Mouse (Mus musculus): ENCODE measurements around the gene Tgfbr3.

The Tgfbr3 gene

DNA sequence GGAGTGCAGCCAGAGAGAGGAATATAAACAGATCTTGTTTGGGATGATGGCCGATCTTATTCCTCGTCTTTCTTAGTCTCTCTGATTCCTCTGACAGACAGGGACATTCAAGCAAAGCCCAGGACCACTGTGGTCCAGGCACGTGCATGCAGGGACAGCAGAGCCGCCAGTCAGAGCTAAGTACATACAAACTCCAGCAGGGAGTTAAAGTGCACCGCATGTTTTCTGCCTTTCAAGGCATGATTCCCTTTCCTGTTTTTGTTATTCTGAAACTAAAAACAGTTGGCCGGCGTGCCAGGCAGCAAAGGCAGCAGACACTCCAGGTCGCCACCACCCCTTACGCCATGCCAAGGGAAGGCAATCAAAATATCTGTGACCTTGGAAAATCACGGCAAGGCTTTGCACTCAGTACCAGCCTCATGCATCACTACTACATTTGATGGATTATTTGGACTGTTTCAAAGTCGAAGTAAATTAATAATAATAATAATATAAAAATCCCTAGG lies 143.3 kb downstream of the Tgfbr3 start:
- DNase-seq (ENCODE audit: low spot score): no peak

DNA sequence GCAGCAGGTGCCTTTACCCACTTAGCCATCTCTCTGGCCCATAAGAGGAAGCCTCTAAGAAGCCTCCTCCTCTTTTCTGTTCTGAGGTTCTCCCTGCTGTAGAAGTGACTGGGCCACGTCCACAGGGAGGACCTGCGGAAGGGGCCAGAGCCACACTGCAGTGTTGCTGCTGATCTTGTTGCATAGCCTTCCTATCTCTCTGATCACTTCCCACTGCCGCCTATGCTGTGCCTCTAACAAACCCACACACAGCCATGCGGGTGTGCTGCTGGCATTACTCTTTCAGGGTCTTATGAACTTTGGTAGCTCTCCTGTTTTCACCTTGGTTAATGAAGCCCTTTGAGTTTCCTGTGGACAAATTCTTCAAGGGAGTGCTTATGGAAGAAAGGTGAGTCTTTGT lies 144.3 kb downstream of the Tgfbr3 start:
- DNase-seq (ENCODE audit: low spot score): no peak

- DNase-seq (ENCODE audit: low spot score): no peak
Measured at GRCm38 (mm10) chr5:107144263-107144843, 145.1 kb downstream of the Tgfbr3 start.

DNA sequence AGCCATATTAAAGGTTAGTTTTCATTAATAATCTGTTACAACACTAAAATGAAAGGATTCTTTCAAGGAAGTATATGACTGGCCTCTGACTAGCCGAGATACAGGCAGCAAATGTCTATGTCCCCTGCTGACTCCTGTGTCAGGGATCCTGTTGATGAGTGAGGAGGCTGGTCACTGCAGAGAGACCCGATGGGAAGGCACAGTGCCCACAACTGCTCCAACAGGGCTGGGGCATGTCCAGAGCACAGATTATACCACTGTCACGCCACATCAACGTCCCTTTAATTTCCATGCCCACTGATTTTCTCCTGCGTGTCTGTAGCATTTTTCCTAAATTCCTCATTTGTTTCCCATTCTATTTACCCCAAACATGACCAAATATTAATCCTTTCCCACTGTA lies 146.0 kb downstream of the Tgfbr3 start:
- no peak for DNase-seq (ENCODE audit: low spot score)

GRCm38 (mm10) chr5:107142791-107143190 lies 146.6 kb downstream of the Tgfbr3 start:
- no peak for DNase-seq (ENCODE audit: low spot score)

- no peak for DNase-seq (ENCODE audit: low spot score)
Measured at GRCm38 (mm10) chr5:107141375-107141774, 148.1 kb downstream of the Tgfbr3 start.

DNA sequence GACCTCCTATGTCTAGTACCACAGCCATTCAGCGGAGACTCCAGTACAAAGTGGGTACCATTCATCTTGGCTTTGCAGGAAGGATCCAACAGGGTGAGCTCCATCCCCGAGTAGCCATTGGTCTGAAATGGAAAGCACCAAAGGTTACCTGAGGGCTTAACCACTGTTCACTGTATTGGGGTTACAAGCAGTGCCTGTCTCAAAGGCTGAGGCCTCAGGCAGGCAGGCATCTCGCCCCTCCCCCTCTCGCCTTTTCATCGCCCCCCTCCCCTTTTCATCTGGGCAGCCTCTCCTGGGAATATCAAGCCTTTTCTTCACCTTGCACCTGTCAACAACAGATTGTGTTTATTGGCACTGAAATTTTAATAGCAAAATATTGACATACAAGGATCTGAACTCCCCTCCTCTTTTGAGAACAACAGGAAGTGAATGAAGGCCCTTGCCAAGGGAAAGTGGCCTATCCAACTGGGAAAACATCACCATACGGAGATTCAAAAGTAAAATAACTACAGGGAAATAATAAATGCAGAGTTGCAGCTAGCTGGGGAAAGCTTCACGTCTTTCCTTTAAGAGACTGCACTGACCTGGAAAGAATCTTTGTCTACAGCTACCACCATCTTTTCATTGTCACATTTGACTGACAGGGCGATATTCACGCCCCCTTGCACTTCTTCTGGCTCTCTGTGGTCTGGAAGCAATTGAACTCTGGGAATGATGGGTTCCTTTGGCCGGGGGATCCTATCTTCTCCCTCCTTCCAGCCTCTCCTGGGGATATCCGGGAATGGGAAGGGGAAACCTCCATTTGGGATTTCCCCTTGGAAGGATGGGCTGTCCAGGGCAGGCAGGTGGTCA lies 149.4 kb downstream of the Tgfbr3 start:
- DNase-seq (ENCODE audit: low spot score): no peak

DNA sequence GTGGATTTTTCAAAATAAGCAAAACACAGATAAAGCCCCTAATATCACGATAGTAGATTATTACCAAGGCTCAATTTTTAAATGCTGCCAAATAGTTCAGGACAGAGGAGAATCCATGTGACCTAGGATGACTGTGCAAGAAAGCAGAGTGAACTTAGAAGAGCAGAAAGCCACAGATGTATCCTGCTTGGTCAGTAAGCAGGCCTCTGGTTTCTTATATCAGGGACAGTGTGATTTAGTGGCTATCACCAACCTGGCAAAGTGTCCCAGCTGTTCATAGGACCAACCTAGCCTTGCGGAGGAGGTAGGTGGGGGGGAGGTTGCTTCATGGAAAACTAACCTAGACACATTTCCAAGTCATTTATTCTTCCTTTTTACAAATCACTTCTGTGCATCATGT lies 156.1 kb downstream of the Tgfbr3 start:
- no peak for DNase-seq (ENCODE audit: low spot score)

DNA sequence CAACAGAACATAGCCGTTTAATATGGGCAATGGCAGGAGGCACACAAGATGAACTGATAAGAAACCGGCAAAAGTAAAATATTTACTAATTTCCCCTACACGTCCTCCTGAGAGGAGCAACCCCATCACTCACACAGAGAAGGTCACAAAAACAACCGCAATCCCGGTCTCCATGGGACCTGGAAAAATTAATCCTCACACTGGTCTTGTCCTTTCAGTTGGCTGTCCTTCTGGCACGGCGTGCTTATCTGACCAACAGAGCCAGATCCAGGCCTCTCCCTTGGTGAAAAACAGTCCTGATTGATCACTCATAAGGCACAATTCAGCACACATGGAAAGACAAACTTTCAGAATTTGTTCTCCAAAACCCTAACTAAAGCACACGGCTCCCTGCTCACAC lies 157.2 kb downstream of the Tgfbr3 start:
- DNase-seq (ENCODE audit: low spot score): no peak

DNA sequence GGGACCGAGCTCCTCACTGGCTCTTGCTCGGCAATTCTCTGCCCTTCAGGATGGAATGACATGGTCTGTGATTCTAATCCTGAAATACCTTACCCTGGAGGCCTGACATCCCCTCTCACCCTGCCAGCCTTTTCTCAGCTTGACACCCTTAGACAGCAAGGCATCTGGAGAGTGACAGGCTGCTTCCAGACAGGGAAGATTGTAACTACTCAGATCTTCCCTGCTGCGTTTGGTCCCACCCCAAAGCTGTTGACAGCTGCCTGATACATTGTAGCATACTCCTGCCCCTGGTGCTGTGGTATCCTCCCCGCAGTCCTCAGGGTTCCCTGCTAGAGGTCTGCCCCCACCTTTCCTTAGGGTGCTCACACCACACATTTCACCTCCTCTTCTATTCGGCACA lies 160.1 kb downstream of the Tgfbr3 start:
- no peak for DNase-seq (ENCODE audit: low spot score)

DNA sequence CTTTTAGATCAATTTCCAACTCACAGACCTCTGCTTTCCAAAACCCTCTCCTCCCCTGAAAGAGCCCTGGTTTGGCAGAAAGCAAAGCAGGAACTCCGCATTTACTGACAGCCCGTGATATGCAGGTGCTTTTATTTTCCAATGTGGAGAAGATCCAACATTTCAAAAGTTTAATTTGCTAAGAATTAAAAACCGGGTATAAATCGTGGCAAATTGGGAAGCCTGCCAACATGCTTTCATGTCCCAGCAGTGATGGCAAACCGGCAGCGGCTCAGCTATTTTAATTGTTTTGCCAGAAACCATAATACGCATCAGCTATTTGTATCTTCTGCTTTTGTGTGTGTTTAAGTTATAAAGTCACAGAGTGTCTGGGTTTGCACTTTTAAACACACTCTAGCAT lies 162.9 kb downstream of the Tgfbr3 start:
- no peak for DNase-seq (ENCODE audit: low spot score)

DNA sequence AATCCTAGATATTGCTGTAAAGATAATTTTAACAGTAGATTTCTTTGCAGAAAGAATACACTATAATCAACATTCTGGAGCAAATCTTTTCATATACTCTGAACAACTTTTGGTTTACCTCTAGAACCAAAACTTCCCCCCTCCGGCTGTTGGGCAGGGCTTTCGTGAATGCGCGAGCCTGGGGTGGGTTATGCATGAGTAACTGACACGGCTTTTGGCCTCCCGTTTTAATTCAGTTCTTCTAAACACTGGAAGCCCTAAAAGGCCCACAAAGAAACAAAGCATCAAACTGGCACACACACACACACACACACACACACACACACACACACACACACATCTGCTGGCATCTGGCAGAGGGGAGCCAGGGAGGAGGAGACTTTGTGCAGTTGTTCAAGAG lies 164.3 kb downstream of the Tgfbr3 start:
- DNase-seq (ENCODE audit: low spot score): no peak

DNA sequence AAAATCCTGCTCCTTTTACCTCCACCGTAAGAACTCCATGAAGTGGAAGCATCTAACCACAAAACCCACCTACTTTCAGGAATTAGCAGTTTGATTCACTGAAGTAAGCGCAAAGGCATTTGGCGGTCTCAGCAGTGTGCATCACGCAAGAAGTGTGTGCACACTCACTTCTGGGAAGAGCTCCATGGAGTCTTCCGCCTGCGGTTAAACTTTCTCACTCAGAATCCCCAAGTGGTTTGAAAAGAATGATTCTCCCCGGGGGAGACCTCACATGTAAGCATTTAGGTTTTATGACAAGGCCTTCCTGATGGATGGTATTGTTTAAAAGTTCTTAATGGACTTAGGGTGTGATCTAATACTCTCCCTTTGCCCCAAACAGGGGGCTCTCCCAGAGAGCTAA lies 164.9 kb downstream of the Tgfbr3 start:
- no peak for DNase-seq (ENCODE audit: low spot score)

DNA sequence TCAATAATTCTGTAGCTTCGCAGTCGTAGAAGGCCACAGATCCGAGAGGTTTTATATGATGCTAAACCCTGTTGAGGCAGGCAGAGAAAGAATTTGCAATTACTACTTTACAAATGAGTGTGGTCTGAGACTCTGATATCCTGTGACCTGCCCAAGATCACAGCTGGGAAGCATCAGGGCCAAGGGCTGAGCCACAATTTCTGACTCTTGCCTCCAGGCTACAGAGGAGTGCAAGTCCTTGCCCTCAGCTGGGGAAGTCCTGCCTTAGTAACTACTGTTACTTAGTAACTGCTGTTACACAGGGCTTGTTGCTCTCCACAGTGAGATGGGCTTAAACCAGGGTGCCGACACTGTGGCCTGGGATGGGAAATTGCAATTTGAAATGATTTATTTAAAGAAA lies 166.8 kb downstream of the Tgfbr3 start:
- DNase-seq (ENCODE audit: low spot score): no peak

DNA sequence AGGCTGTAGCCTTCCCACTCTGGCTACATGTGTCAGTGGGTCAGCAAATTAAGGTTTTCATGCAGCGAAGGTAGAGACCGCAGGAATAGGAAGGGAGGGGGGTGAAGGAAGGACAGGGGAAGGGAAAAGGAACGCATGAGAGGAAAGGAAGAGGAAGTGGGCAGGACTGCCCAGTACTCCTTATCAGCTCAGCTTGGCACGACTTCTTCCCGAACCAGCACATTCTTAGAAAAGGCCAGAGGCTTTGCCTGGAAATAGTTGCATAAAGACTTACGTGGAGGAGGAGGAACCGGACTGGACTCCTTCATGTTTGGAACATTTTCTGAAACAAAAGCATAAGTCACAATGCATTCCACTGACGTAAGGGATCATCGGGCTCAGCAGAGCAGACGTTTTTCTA lies 168.3 kb downstream of the Tgfbr3 start:
- DNase-seq (ENCODE audit: low spot score): no peak

GRCm38 (mm10) chr5:107120624-107121023 lies 168.8 kb downstream of the Tgfbr3 start:
- no peak for DNase-seq (ENCODE audit: low spot score)

DNA sequence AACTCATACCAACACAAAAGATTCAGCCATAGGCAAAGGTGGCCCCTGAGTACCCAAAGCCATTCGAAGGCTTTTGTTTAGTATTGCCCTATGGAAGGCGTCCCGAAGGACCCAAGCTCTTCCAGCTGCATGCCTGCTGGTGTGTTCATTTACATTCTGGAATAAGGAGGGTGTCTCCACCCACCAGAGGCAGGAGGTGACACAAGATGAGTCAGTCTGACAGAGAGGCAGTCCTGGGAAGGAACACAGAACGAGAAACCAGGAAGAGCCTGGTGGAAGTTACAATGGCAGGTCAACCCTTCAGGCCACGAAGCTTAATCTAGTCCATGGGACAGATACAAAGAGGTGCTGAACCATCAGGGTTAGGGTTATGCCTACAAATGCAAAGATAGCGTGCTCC lies 169.5 kb downstream of the Tgfbr3 start:
- DNase-seq (ENCODE audit: low spot score): no peak

DNA sequence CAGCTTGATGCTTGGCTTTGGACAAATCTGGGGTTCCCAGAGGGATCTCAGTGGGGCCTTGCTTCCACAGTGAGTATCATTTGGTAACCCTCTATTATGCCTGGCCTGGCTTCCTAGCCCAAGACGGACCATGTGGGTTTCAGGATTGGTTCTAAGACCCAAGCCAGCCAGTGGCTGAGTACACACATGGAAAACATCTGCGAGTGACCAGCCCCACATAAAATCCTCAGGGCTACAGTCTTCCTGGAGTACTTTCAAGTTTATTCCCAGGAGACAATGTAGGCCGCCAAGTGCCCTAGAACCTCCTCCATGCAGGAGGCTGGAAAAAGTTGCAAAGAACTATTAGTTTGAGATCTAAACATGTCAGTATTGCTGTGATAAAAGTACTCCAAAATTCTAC lies 172.6 kb downstream of the Tgfbr3 start:
- no peak for DNase-seq (ENCODE audit: low spot score)

DNA sequence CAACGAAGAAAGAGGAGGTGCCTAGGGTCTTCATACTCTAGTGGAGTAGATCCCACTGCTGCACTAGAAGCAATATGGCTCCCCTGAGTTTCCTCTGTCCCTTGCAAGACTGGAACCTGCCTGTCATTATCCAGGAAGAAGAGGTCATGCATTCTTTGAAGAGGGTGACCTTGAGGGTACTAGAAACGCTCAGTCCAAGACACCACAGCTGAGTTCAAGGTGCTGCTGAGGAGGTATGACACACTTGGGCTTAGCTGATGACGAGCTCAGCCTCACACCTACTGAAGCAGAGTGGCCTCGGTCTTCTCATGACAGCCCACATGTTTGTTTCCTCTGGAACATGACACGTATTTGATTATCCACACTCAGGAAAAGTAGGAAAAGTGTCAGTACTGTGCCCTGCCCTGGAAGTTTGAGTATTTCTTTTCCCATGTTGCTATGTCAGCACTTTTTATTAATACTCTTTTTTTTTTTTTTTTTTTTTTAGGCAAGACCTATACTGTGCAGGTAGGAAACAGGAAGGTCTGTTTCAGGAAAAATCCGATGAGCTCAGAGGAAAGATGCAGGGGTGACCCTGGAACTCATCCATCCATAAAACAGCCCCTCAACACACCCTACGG lies 176.7 kb downstream of the Tgfbr3 start:
- no peak for DNase-seq (ENCODE audit: low spot score)

- no peak for DNase-seq (ENCODE audit: low spot score)
Measured at GRCm38 (mm10) chr5:107111802-107112201, 177.6 kb downstream of the Tgfbr3 start.

DNA sequence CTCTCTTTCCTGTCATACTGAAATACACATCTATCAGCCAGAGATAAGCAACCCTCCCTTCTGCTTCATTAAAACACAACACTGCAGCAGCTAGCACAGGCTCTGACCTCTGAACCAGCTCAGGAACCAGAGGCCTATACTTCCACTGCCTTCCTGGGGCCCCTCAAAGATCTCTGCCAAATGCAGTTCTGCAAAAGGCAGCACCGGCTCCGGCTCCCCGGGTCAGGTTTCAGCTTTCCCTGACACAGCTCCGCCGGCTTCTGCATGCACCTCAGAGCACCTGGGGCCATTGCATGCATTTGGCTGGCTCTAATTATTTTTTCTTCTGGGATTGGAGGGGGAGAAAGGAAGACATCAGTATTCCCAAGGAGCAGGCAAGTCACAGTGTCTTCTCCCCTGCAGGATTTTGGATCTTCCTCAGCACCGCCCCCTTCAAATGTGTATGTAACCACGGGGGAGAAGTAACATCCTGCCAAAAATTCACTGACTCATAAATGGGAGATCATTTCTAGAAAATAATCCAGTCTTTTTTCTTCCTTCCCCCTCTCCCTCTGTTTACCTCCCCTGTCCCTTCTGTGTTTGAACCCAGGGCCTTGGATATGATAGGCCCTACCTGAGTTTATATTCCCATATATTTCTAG lies 178.4 kb downstream of the Tgfbr3 start:
- DNase-seq (ENCODE audit: low spot score): no peak

- no peak for DNase-seq (ENCODE audit: low spot score)
Measured at GRCm38 (mm10) chr5:107110089-107110879, 179.1 kb downstream of the Tgfbr3 start.

All from ovary, postnatal 10 days (tissue).